ENCODE assay signal across 11 mouse cellular contexts in the genomic region with DNA sequence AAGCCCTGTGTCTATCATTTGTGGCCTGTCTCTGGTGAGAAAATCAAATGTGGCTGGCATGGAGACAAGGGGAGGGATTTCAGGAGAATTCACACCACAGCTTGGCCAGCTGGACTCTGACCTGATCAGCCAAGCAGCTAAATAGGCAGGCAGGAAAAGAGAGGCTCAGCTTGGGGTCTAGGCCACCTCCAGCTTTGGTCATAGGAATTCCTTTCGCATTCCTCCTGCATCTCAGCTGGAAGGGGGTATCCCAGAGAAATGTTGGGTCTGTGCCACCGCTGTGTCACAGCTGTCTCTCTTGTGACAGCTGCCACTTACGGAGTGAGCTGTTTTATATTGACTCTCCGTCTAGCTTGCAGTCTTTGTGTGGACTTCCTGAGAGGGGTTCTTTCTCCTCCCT. TPM values are rescaled to one million over a fixed set of nuclear protein-coding genes. Genes with fewer than 3 reads are reported as not detected.
DNase-seq lines count a peak whose midpoint lies in the region; ATAC-seq lines count a peak whose summit lies in the region.
"Had no signal": no experiment of that assay in that cellular context is flagged by ENCODE, and none has a peak within 500 bp of the region (broad histone marks: within the 10 kb centered on the region; RNA-seq: fewer than 3 reads in every experiment).

No protein-coding gene starts in this region.

- no peak overlapping the region for H3K4me2 ChIP-seq in hindbrain, embryonic 14.5 days (replicated peaks)

- intact Hi-C loops in heart, postnatal 10 days (cut with DNase I): no loop called here

- no peak overlapping the region for H3K27ac ChIP-seq in hindbrain, embryonic 14.5 days
- peak overlapping the region; percentile 97 for H3K27ac ChIP-seq in macrophage

- DNase-seq in heart, postnatal 10 days: peak; percentile 35 to 50
- no peak for DNase-seq in heart, adult 18-20 months
- no peak for DNase-seq in hindbrain, embryonic 14.5 days (ENCODE audit: low spot score)
- DNase-seq in right cerebral cortex, adult 2 months (ENCODE audit: low spot score in 2 of 2): no peak
- no peak for DNase-seq in urinary bladder, adult 18-20 months (ENCODE audit: low spot score in 2 of 2)
- DNase-seq in yolk sac, embryonic 10.5 days (ENCODE audit: low spot score): no peak
- DNase-seq: right cerebral cortex, postnatal 4 days; thymus, postnatal 4 days had no signal

- no peak overlapping the region for H3K9ac ChIP-seq in hindbrain, embryonic 14.5 days

- 0 out of 2 replicates have a peak, but pooled peaks cover under 1% of the 10 kb centered on the region for H3K4me1 ChIP-seq in hindbrain, embryonic 14.5 days (replicated peaks; ENCODE audit: control insufficient read depth, insufficient read depth, low read length)

- H3K79me2 ChIP-seq in macrophage (ENCODE audit: inconsistent target): peaks cover 5% of the 10 kb centered on the region; the same call in 1 of the 2 replicates

- H3K9me3 ChIP-seq in hindbrain, embryonic 14.5 days (ENCODE audit: control insufficient read depth, low read length): no peaks in the 10 kb centered on the region

- 24% methylated on average over 4 of the region's 4 CpGs for WGBS in hindbrain, embryonic 14.5 days
- WGBS in macrophage (ENCODE audit: missing documents): 100% methylated on average over 4 of the region's 4 CpGs

- H3K36me3 ChIP-seq in hindbrain, embryonic 14.5 days (replicated peaks; ENCODE audit: control insufficient read depth, insufficient read depth): no peaks in the 10 kb centered on the region
- H3K36me3 ChIP-seq in macrophage (ENCODE audit: inconsistent target): no peaks in the 10 kb centered on the region

- H3K4me3 ChIP-seq in hindbrain, embryonic 14.5 days (replicated peaks; ENCODE audit: low read length): no peak overlapping the region
- H3K4me3 ChIP-seq in macrophage (ENCODE audit: inconsistent target): no peak overlapping the region

- peak; percentile 80 for ATAC-seq in cerebellum, adult (ENCODE audit: insufficient number of reproducible peaks, low FRiP score, low TSS enrichment)
- 0 out of 2 replicates have a peak, but pooled peaks have one; percentile 31 for ATAC-seq in hindbrain, embryonic 14.5 days (ENCODE audit: low FRiP score)

- no peaks in the 10 kb centered on the region for H3K27me3 ChIP-seq in hindbrain, embryonic 14.5 days (ENCODE audit: control insufficient read depth, insufficient read depth, low read length)

RNA-seq across cellular contexts. Expression of a gene that starts 8.0 kb away (rescaled TPM):
- not detected for total RNA-seq in heart, postnatal 10 days (2021)
- not detected for total RNA-seq in heart, adult 18-20 months (2021)
- polyA plus RNA-seq in hindbrain, embryonic 14.5 days (2014; fragmentation: Nextera tagmentation; extraction: Ambion mirVana): not detected in 2 replicates
- 1 to 10 TPM in 7 of 26 experiments, under 1 TPM in 14, not detected in 5; 0.25 to 2.4 (median 0.87) TPM for total RNA-seq in macrophage (2018; cell fraction: chromatin; rRNA removed)
- 1 to 10 TPM in 12 of 26 experiments, under 1 TPM in 14; 0.43 to 2.0 (median 0.90) TPM for total RNA-seq in macrophage (2018; cell fraction: cytosol; rRNA removed)
- 1 to 10 TPM in 14 of 26 experiments, under 1 TPM in 8, not detected in 4; 0.42 to 3.2 (median 1.1) TPM for total RNA-seq in macrophage (2018; cell fraction: nucleus; rRNA removed)
- polyA plus RNA-seq in macrophage (2018): 0.26 to 1.1 TPM (median 0.55 TPM) in 3 replicates
- total RNA-seq: adrenal gland, postnatal 4 days had no signal

RNA-seq across cellular contexts. Expression of a gene that starts 48.2 kb away (rescaled TPM):
- 10 to 100 TPM; 22.9 to 28.6 TPM for total RNA-seq in heart, postnatal 10 days (2021)
- total RNA-seq in heart, adult 18-20 months (2021): 10 to 100 TPM; 27.5 to 29.4 TPM
- polyA plus RNA-seq in hindbrain, embryonic 14.5 days (2014; fragmentation: Nextera tagmentation; extraction: Ambion mirVana): 38.6 and 40.7 TPM in 2 replicates
- 1,000 to 10,000 TPM in 25 of 26 experiments, 100 to 1,000 TPM in 1; 486 to 5,251 (median 2,764) TPM for total RNA-seq in macrophage (2018; cell fraction: chromatin; rRNA removed)
- 1,000 to 10,000 TPM; 1,654 to 2,625 (median 2,091) TPM for total RNA-seq in macrophage (2018; cell fraction: cytosol; rRNA removed)
- total RNA-seq in macrophage (2018; cell fraction: nucleus; rRNA removed): 1,000 to 10,000 TPM in 25 of 26 experiments, 100 to 1,000 TPM in 1; 968 to 4,930 (median 3,847) TPM
- polyA plus RNA-seq in macrophage (2018): 1,368 to 2,259 TPM (median 1,677 TPM) in 3 replicates

Comparison
In these comparisons a context has a peak if more than half of its experiments do, and no peak if none do; other contexts are left out.
1. DNase-seq: peak in heart, postnatal 10 days (2 of 2); none in heart, adult 18-20 months (0 of 2), hindbrain, embryonic 14.5 days (single experiment), right cerebral cortex, adult 2 months (0 of 2), urinary bladder, adult 18-20 months (0 of 2) and yolk sac, embryonic 10.5 days (single experiment).